Mouse (Mus musculus): ENCODE data around the gene Daam1. TPM values are rescaled to one million over a fixed set of nuclear protein-coding genes. Genes with fewer than 3 reads are reported as not detected.

Gene Daam1
- polyA plus RNA-seq, 1 experiment, result 4.5 TPM

GRCm38 (mm10) chr12:71898231-71898630 lies 67.4 kb downstream of the Daam1 start:
- no peak for DNase-seq (ENCODE audit: low read depth)

- DNase-seq (ENCODE audit: low read depth), result no peak
Observed at GRCm38 (mm10) chr12:71898666-71899520, 68.0 kb downstream of the Daam1 start.

GRCm38 (mm10) chr12:71899566-71899965 lies 68.7 kb downstream of the Daam1 start:
- no peak for DNase-seq (ENCODE audit: low read depth)

GRCm38 (mm10) chr12:71901211-71901610 lies 70.3 kb downstream of the Daam1 start:
- no peak for DNase-seq (ENCODE audit: low read depth)

GRCm38 (mm10) chr12:71901859-71902258 lies 71.0 kb downstream of the Daam1 start:
- no peak for DNase-seq (ENCODE audit: low read depth)

- DNase-seq (ENCODE audit: low read depth), result no peak
Observed at GRCm38 (mm10) chr12:71902317-71902716, 71.4 kb downstream of the Daam1 start.

GRCm38 (mm10) chr12:71903218-71903617 lies 72.3 kb downstream of the Daam1 start:
- DNase-seq (ENCODE audit: low read depth), result no peak

- DNase-seq (ENCODE audit: low read depth), result no peak
Observed at GRCm38 (mm10) chr12:71904310-71904709, 73.4 kb downstream of the Daam1 start.

- DNase-seq (ENCODE audit: low read depth), result no peak
Observed at GRCm38 (mm10) chr12:71904926-71905325, 74.0 kb downstream of the Daam1 start.

GRCm38 (mm10) chr12:71905640-71906320 lies 74.9 kb downstream of the Daam1 start:
- no peak for DNase-seq (ENCODE audit: low read depth)

GRCm38 (mm10) chr12:71906582-71907267 lies 75.8 kb downstream of the Daam1 start:
- DNase-seq (ENCODE audit: low read depth), result no peak

GRCm38 (mm10) chr12:71908984-71909383 lies 78.1 kb downstream of the Daam1 start:
- DNase-seq (ENCODE audit: low read depth), result no peak

GRCm38 (mm10) chr12:71910246-71910645 lies 79.4 kb downstream of the Daam1 start:
- no peak for DNase-seq (ENCODE audit: low read depth)

GRCm38 (mm10) chr12:71912262-71912661 lies 81.4 kb downstream of the Daam1 start:
- DNase-seq (ENCODE audit: low read depth), result no peak

- no peak for DNase-seq (ENCODE audit: low read depth)
Observed at GRCm38 (mm10) chr12:71919156-71919555, 88.3 kb downstream of the Daam1 start.

- DNase-seq (ENCODE audit: low read depth), result no peak
Observed at GRCm38 (mm10) chr12:71919962-71920361, 89.1 kb downstream of the Daam1 start.

GRCm38 (mm10) chr12:71922827-71923381 lies 92.0 kb downstream of the Daam1 start:
- no peak for DNase-seq (ENCODE audit: low read depth)

GRCm38 (mm10) chr12:71924978-71925529 lies 94.2 kb downstream of the Daam1 start:
- no peak for DNase-seq (ENCODE audit: low read depth)

GRCm38 (mm10) chr12:71925990-71926700 lies 95.3 kb downstream of the Daam1 start:
- DNase-seq (ENCODE audit: low read depth), result no peak

- no peak for DNase-seq (ENCODE audit: low read depth)
Observed at GRCm38 (mm10) chr12:71928092-71928491, 97.2 kb downstream of the Daam1 start.

GRCm38 (mm10) chr12:71929876-71930275 lies 99.0 kb downstream of the Daam1 start:
- no peak for DNase-seq (ENCODE audit: low read depth)

Measured in gonadal fat pad, adult 2 months (tissue).